Mouse (Mus musculus) liver, postnatal 0 days (tissue): ENCODE measurements around the gene Gfap. TPM values are rescaled to one million over a fixed set of nuclear protein-coding genes. Genes with fewer than 3 reads are reported as not detected.

Experiments used
- ATAC-seq: fragments of 200-750 bp; cut with Nextera tagmentation; 2 replicates; pipeline ENCODE4 v1.8.0; 2017; ENCODE audit warnings: mild to moderate bottlenecking, moderate library complexity
- DNase-seq: peaks from one replicate; pipeline ENCODE4 v3.0.0-alpha.2; 2016
- H3K27ac ChIP-seq: fragments of 300-500 bp; sonication (generic); 2 replicates; pipeline ENCODE4 v1.5.1; 2014; ENCODE audit warnings: antibody characterized with exemption, moderate library complexity, mild to moderate bottlenecking, low read depth
- H3K27me3 ChIP-seq: fragments of 300-500 bp; sonication (generic); 2 replicates; pipeline ENCODE4 v1.6.1; 2014; ENCODE audit warnings: low read length, control low read depth, mixed read lengths; ENCODE audit not compliant: insufficient read depth
- H3K36me3 ChIP-seq: fragments of 300-500 bp; sonication (generic); replicated peaks from 2 replicates; pipeline ENCODE4 v1.6.1; 2014; ENCODE audit warnings: mild to moderate bottlenecking, control low read depth, low read length, moderate library complexity, mixed read lengths; ENCODE audit not compliant: insufficient read depth
- H3K4me1 ChIP-seq: fragments of 300-500 bp; sonication (generic); 2 replicates; pipeline ENCODE4 v1.6.1; 2014; ENCODE audit warnings: antibody characterized with exemption, mild to moderate bottlenecking, control low read depth; ENCODE audit not compliant: insufficient read depth
- H3K4me2 ChIP-seq: fragments of 300-500 bp; sonication (generic); 2 replicates; pipeline ENCODE4 v1.6.1; 2014; ENCODE audit warnings: low read depth, mild to moderate bottlenecking, low read length, moderate library complexity, mixed read lengths
- H3K4me3 ChIP-seq: fragments of 300-500 bp; sonication (generic); 2 replicates; pipeline ENCODE4 v1.5.1; 2014; ENCODE audit warnings: low read depth, low read length
- H3K9ac ChIP-seq: fragments of 300-500 bp; sonication (generic); replicated peaks from 2 replicates; pipeline ENCODE4 v1.6.1; 2014; ENCODE audit warnings: mild to moderate bottlenecking, moderate library complexity
- H3K9me3 ChIP-seq: fragments of 300-500 bp; sonication (generic); 2 replicates; pipeline ENCODE4 v1.6.1; 2016; ENCODE audit warnings: mild to moderate bottlenecking, control low read depth, low read length, mixed read lengths
- CTCF ChIP-seq: sonication (generic); IDR thresholded peaks from 2 replicates; pipeline ENCODE4 v1.5.1; 2016; ENCODE audit warnings: antibody characterized with exemption, low read depth
- EP300 ChIP-seq: IDR thresholded peaks from 2 replicates; pipeline ENCODE4 v1.6.1; 2016; ENCODE audit warnings: antibody characterized with exemption, low read depth, mild to moderate bottlenecking
- WGBS: fragments of 180-500 bp; shearing (Covaris S2); extraction: QIAGEN DNeasy Blood & Tissue Kit; methylation state at CpG from one replicate; pipeline ENCODE4 v1.1.7; 2014; ENCODE audit not compliant: insufficient replicate concordance; 5-methylcytosine and 5-hydroxymethylcytosine counted together
- polyA plus RNA-seq: library from polyadenylated mRNA; unstranded; fragments of >200 nt; fragmentation: Nextera tagmentation; extraction: Ambion mirVana; gene quantifications from 2 replicates; pipeline ENCODE4 v1.2.1, GENCODE M21; 2015

Gfap gene
- polyA plus RNA-seq, 1 experiment from 2014 or later, result 3.6 TPM

- TF ChIP-seq EP300, result peak; percentile 93
- TF ChIP-seq CTCF, result no peak
- Histone ChIP-seq H3K9ac (peak within 1 kb of the TSS; percentile 88), H3K27ac (peak within 1 kb of the TSS; percentile 77), H3K4me3 (peak within 1 kb of the TSS; percentile 87), H3K4me1 (peaks cover 15% of the 10 kb centered on the region), H3K9me3 (no peaks in the 10 kb centered on the region), H3K4me2 (peak within 1 kb of the TSS; percentile 86), H3K27me3 (no peaks in the 10 kb centered on the region), H3K36me3 (peaks cover 18% of the 10 kb centered on the region)
- ATAC-seq (peak; percentile 96), DNase-seq (peak; percentile 94)
- WGBS, result under 1% methylated on average over 62 of the region's 62 CpGs
Measured at GRCm38 (mm10) chr11:102880585-102881313, 20.0 kb downstream of the Gfap start, which contains the start of the genes Eftud2 and Ccdc103. TSS of gene Eftud2 (minus strand) at chr11:102880985. TSS of gene Ccdc103 (plus strand) at chr11:102881204.

- ATAC-seq, result no peak
- 85% methylated on average over 2 of the region's 2 CpGs for WGBS
- peak overlapping the region; percentile 88 for H3K9ac ChIP-seq
Measured at GRCm38 (mm10) chr11:102879558-102879957, 21.2 kb downstream of the Gfap start.

GRCm38 (mm10) chr11:102874801-102875334, 25.8 kb downstream of the Gfap start:
- no peaks in the 10 kb centered on the region for H3K27me3 ChIP-seq
- H3K4me3 ChIP-seq, result no peak overlapping the region
- H3K4me1 ChIP-seq, result peaks cover 7% of the 10 kb centered on the region; the same call in 1 of the 2 replicates
- DNase-seq (no peak), ATAC-seq (no peak)
- H3K9me3 ChIP-seq, result no peaks in the 10 kb centered on the region
- H3K4me2 ChIP-seq, result no peak overlapping the region
- H3K27ac ChIP-seq, result no peak overlapping the region
- WGBS, result 87% methylated on average over 7 of the region's 7 CpGs
- H3K36me3 ChIP-seq, result peaks cover 50% of the 10 kb centered on the region
- no peak overlapping the region for H3K9ac ChIP-seq
- TF ChIP-seq CTCF (no peak), EP300 (no peak)

More at GRCm38 (mm10) chr11:102879558-102879957, 21.2 kb downstream of the Gfap start:
- no peak for TF ChIP-seq CTCF
- TF ChIP-seq EP300, result no peak
- Histone ChIP-seq H3K4me3 (peak overlapping the region; percentile 87; the same call in 1 of the 2 replicates), H3K9me3 (no peaks in the 10 kb centered on the region), H3K27me3 (no peaks in the 10 kb centered on the region), H3K36me3 (peaks cover 26% of the 10 kb centered on the region), H3K4me2 (peak overlapping the region; percentile 86), H3K27ac (no peak overlapping the region), H3K4me1 (peaks cover 15% of the 10 kb centered on the region)
- DNase-seq, result no peak

GRCm38 (mm10) chr11:102864272-102864671, 36.4 kb downstream of the Gfap start:
- no peaks in the 10 kb centered on the region for H3K9me3 ChIP-seq
- H3K27me3 ChIP-seq, result no peaks in the 10 kb centered on the region
- WGBS, result 36% methylated on average over 4 of the region's 4 CpGs
- TF ChIP-seq CTCF, result peak; percentile 67
- no peak for TF ChIP-seq EP300
- peaks cover 62% of the 10 kb centered on the region for H3K36me3 ChIP-seq
- H3K27ac ChIP-seq, result no peak overlapping the region
- no peak overlapping the region for H3K4me2 ChIP-seq
- no peaks in the 10 kb centered on the region for H3K4me1 ChIP-seq
- peak; percentile 64 for DNase-seq
- ATAC-seq, result no peak
- H3K4me3 ChIP-seq, result no peak overlapping the region
- no peak overlapping the region for H3K9ac ChIP-seq

- WGBS, result 91% methylated on average over 8 of the region's 8 CpGs
- no peak for TF ChIP-seq CTCF
- no peak for TF ChIP-seq EP300
- Histone ChIP-seq H3K27ac (no peak overlapping the region), H3K36me3 (peaks cover 62% of the 10 kb centered on the region), H3K27me3 (no peaks in the 10 kb centered on the region), H3K4me1 (no peaks in the 10 kb centered on the region), H3K9me3 (no peaks in the 10 kb centered on the region), H3K4me2 (no peak overlapping the region), H3K9ac (no peak overlapping the region), H3K4me3 (no peak overlapping the region)
- ATAC-seq (no peak), DNase-seq (no peak)
Measured at GRCm38 (mm10) chr11:102859933-102860332, 40.8 kb downstream of the Gfap start.

GRCm38 (mm10) chr11:102858951-102859350, 41.8 kb downstream of the Gfap start:
- Histone ChIP-seq H3K9ac (no peak overlapping the region), H3K36me3 (peaks cover 69% of the 10 kb centered on the region), H3K9me3 (no peaks in the 10 kb centered on the region), H3K4me1 (no peaks in the 10 kb centered on the region), H3K27me3 (no peaks in the 10 kb centered on the region), H3K4me3 (no peak overlapping the region), H3K4me2 (no peak overlapping the region), H3K27ac (no peak overlapping the region)
- DNase-seq, result no peak
- no peak for TF ChIP-seq EP300
- no peak for TF ChIP-seq CTCF
- no peak for ATAC-seq
- 93% methylated on average over 11 of the region's 11 CpGs for WGBS
